Mouse (Mus musculus) Patski (cell line): Measurements from ENCODE around the gene Zbtb7a. TPM values are rescaled to one million over a fixed set of nuclear protein-coding genes. Genes with fewer than 3 reads are reported as not detected.

ENCODE experiments used
- ATAC-seq: fragments of 100-300 bp; one replicate; pipeline ENCODE4 v1.8.0; 2021
- CTCF ChIA-PET: fragments of 350-600 bp; sonication (Branson Sonifier 250); formaldehyde crosslinking; loops from one replicate; lab custom pipeline; 2022; ENCODE audit warnings: inconsistent platforms; lab: Charles Lee
- POLR2A ChIA-PET: fragments of 350-600 bp; sonication (Branson Sonifier 250); formaldehyde crosslinking; loops from one replicate; lab custom pipeline; 2022; ENCODE audit warnings: antibody characterized with exemption, inconsistent platforms; lab: Charles Lee
- DNase-seq: peaks from one replicate; pipeline ENCODE4 v3.0.0-alpha.2; 2011; ENCODE audit warnings: low read depth, low spot score
- H3K27me3 ChIP-seq: fragments of 371-371 bp; one replicate; pipeline ENCODE4 v1.5.1; 2021
- CTCF ChIP-seq: fragments of 100-300 bp; IDR thresholded peaks from one replicate; pipeline ENCODE4 v1.5.1; 2021
- in situ Hi-C: fragments of 300-500 bp; cut with MboI; formaldehyde crosslinking; loops from 3 replicates; pipeline ENCODE4 v1.11.1; 2018; ENCODE audit warnings: low pct_unique_long_range_greater_than_20kb, mixed read lengths
- polyA plus RNA-seq: library from polyadenylated mRNA; unstranded; gene quantifications from one replicate; pipeline ENCODE4 v1.2.3, GENCODE M21; 2021

The Zbtb7a gene
- polyA plus RNA-seq, 1 experiment from 2014 or later: 40.6 TPM

GRCm38 (mm10) chr10:81119625-81120024 lies 15.4 kb upstream of the Zbtb7a start:
- ATAC-seq: no peak
- H3K27me3 ChIP-seq: no peaks in the 10 kb centered on the region
- no peak for DNase-seq
- in situ Hi-C loops: no loop called here
- TF ChIP-seq CTCF: no peak
- ChIA-PET POLR2A (interaction anchor here (1.3 to 1.6 kb wide), 2 partner anchors 8 to 14 kb away, joined by 3 to 4 read pairs; partner anchors contain the start of gene Map2k2), CTCF (no interaction called here)

DNA sequence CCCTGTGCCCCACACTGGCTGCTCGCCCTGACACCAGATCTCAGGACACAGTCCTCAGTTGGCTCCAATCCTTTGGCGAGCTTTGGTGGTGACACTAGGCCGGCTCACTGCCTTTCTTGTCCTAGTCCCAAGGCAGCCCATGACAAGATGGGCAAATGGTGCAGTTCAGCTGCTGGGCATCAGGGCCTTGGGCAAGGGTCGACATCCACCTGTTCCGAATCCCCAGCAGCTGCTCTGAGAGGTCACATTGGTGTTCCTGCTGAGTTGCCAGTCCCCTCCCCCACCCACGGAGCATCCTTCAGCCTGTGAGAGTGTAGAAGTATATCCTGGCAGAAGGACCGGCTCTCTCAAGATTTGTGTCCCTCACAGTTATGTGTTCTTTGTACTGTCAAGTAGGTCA lies 14.4 kb upstream of the Zbtb7a start:
- ATAC-seq: no peak
- H3K27me3 ChIP-seq: no peaks in the 10 kb centered on the region
- CTCF ChIA-PET: no interaction called here
- no peak for DNase-seq
- no peak for TF ChIP-seq CTCF
- POLR2A ChIA-PET: interaction anchor here (1.6 kb wide), 1 partner anchor 7 kb away, joined by 3 read pairs; no protein-coding TSS in a partner anchor
- in situ Hi-C loops: no loop called here

GRCm38 (mm10) chr10:81122889-81123288 lies 12.1 kb upstream of the Zbtb7a start:
- TF ChIP-seq CTCF: no peak
- in situ Hi-C loops: no loop called here
- POLR2A ChIA-PET: no interaction called here
- no peaks in the 10 kb centered on the region for H3K27me3 ChIP-seq
- DNase-seq (no peak), ATAC-seq (no peak)
- CTCF ChIA-PET: no interaction called here

- in situ Hi-C loops: no loop called here
- POLR2A ChIA-PET: no interaction called here
- no peaks in the 10 kb centered on the region for H3K27me3 ChIP-seq
- no peak for DNase-seq
- no peak for TF ChIP-seq CTCF
- CTCF ChIA-PET: no interaction called here
- no peak for ATAC-seq
Measured at GRCm38 (mm10) chr10:81123500-81123899, 11.5 kb upstream of the Zbtb7a start.

DNA sequence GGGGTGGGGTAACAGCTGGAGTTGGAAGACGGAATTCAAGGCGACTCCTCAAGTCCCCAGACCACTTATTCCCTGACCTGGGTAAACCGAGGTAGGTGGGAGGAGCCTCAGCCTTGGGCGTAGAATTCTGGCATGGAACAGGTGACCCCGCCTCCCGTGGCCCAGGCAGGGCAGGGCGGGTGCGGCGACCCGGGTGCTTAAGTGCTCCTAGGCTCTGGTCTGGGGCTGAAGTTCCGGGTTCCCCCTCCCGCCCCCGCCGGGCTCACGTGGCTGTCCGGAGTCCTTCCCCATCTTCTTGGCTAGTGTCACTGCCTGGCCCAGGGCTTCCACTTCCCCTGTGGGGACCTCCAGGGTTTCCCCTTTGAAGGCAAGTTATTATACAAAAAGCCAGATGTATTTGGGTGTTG lies 836 bp upstream of the Zbtb7a start:
- no peak for TF ChIP-seq CTCF
- ATAC-seq: no peak
- CTCF ChIA-PET: no interaction called here
- no peak for DNase-seq
- H3K27me3 ChIP-seq: no peaks in the 10 kb centered on the region
- in situ Hi-C loops: no loop called here
- POLR2A ChIA-PET: interaction anchor here (1.7 kb wide), 1 partner anchor 9 kb away, joined by 6 read pairs; no protein-coding TSS in a partner anchor

DNA sequence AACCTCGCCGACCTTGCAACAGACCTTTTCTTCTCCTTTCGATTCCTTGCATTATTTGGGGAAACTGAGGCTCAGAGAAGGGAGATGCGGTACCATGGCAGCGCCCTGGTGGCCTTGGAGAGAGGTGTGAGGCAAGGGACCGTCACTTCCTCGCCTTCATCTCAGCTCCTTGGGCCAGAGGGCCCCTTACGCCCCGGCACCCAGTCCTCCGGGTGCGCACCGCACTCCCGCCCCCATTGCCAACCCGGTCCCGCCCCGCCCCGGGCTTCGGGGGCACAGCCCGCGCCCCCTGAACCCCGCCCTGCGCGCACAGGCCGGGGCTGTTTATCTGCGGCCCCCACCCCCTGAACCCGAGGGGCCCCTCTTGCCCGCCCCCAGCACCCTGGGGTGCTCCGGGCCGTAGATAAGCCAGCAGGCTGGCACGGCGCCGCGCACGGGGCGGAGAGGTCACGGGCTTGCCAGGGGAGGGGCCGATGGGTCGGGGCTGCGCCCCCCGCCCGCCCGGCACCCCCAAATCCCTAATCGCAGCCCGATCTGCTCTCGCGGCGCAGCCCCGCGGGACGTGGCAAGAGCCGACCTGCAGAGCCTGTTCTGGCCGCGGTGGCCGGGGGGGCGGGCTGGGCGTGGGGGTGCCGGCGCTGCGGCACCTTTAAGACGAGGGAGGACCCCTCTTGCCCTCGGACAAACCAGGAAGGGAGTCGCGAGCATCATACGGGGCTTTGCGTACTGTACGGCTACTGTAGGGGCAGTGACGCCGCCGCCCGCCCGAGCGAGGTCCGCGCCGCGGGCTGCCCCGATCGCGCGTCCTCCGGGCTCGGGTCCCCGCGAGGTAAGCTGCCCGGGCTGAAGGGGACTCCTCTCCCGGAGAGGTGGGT lies 1.0 kb downstream of the Zbtb7a start:
- ATAC-seq: peak; percentile 16
- POLR2A ChIA-PET: interaction anchor here (0.9 to 1.7 kb wide), 4 partner anchors 11 to 51 kb away, joined by 3 to 6 read pairs (median 4); partner anchors contain the start of gene Eef2
- TF ChIP-seq CTCF: no peak
- CTCF ChIA-PET: no interaction called here
- in situ Hi-C loops: no loop called here
- H3K27me3 ChIP-seq: no peaks in the 10 kb centered on the region
- no peak for DNase-seq

- DNase-seq (no peak), ATAC-seq (peak; percentile 28)
- ChIA-PET POLR2A (interaction anchor here (1.0 to 1.8 kb wide), 2 partner anchors 31 to 50 kb away, joined by 5 read pairs; partner anchors contain the start of gene Pias4), CTCF (no interaction called here)
- TF ChIP-seq CTCF: no peak
- in situ Hi-C loops: no loop called here
- H3K27me3 ChIP-seq: no peaks in the 10 kb centered on the region
Measured at GRCm38 (mm10) chr10:81136706-81137231, 1.7 kb downstream of the Zbtb7a start.

GRCm38 (mm10) chr10:81137252-81138130 lies 2.5 kb downstream of the Zbtb7a start:
- in situ Hi-C loops: no loop called here
- ChIA-PET POLR2A (interaction anchor here (1.0 to 1.8 kb wide), 2 partner anchors 30 to 49 kb away, joined by 5 read pairs; partner anchors contain the start of gene Pias4), CTCF (no interaction called here)
- ATAC-seq (peak; percentile 72), DNase-seq (peak; percentile 94)
- no peaks in the 10 kb centered on the region for H3K27me3 ChIP-seq
- TF ChIP-seq CTCF: no peak

- no peak for DNase-seq
- ChIA-PET CTCF (no interaction called here), POLR2A (interaction anchor here (0.6 to 1.8 kb wide), 3 partner anchors 8 to 29 kb away, joined by 3 to 5 read pairs (median 3); partner anchors contain the start of gene Pias4)
- ATAC-seq: no peak
- in situ Hi-C loops: no loop called here
- TF ChIP-seq CTCF: no peak
- no peaks in the 10 kb centered on the region for H3K27me3 ChIP-seq
Measured at GRCm38 (mm10) chr10:81138131-81138782, 3.2 kb downstream of the Zbtb7a start.
